Mouse (Mus musculus): ENCODE results near the gene Dio1.

- no peak for TF ChIP-seq POLR2A (IDR thresholded peaks at IDR 0.05; ENCODE audit: low read depth, low read length)
- TF ChIP-seq CTCF (IDR thresholded peaks at IDR 0.05; ENCODE audit: borderline replicate concordance, insufficient read depth, low read length), result no peak
These were observed 44.4 kb upstream of the Dio1 start for GRCm38 (mm10) chr4:107351368-107351767.
